Mouse (Mus musculus) small intestine, adult 2 months (tissue): ENCODE measurements around the gene Gfer.
"Not testable (repeated sequence)": the region's sequence is repeated elsewhere in the genome, so short reads cannot be mapped to it uniquely, and the experiment has no call there.

Source experiments
- CTCF ChIP-seq: fragments of 200-500 bp; IDR thresholded peaks from 2 replicates; pipeline ENCODE4 v1.5.1; 2012; ENCODE audit warnings: low read depth, mild to moderate bottlenecking, control low read depth, inconsistent platforms, low read length, moderate library complexity, mixed read lengths; ENCODE audit not compliant: insufficient replicate concordance, insufficient read length; ENCODE audit errors: extremely low read depth
- POLR2A ChIP-seq: fragments of 200-500 bp; IDR thresholded peaks from 2 replicates; pipeline ENCODE4 v1.6.1; 2012; ENCODE audit warnings: low read depth, mild to moderate bottlenecking, control low read depth, inconsistent platforms, low read length, moderate library complexity

DNA sequence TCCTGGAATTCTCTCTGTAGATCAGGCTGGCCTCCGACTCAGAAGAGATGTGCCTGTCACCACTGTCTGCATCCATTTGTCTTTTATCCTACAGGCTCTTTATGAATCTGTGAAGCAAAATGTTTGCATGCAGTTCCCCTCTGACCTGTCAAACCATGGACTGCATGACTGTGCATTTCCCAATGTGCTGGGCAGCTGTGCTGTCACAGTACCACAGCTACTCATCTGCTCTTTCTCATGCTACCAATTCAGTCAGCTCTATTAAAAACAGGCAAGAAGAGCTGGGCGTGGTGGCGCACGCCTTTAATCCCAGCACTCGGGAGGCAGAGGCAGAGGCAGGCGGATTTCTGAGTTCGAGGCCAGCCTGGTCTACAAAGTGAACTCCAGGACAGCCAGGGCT, 28.9 kb downstream of the Gfer start:
- not testable (repeated sequence) for TF ChIP-seq CTCF, POLR2A
